Mouse (Mus musculus): ENCODE results near the gene Nox4.
"Not testable (repeated sequence)": the region's sequence is repeated elsewhere in the genome, so short reads cannot be mapped to it uniquely, and the experiment has no call there.

Nox4 gene

DNA sequence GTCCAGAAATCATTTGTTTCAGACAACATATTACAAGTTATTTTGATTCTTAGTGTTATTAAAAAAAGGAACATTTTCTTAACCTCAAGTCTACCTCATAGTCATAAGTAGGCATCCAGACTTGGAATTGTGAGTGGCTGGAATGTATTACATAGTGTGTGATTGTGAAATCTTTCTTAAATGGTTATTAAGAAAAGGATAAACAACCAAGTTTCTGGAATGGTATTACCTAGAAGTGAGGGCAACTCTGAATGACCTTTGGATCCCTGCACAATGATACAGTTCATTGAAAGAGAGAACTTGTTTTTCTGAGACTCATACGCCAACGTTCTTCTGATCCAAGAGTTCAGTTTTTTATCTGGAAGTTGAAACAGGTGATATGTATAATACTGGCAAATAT is 125.4 kb downstream of the Nox4 start:
- DNase-seq (ENCODE audit: low read depth) = no peak

- no peak for DNase-seq (ENCODE audit: low read depth)
These were observed 128.4 kb downstream of the Nox4 start for GRCm38 (mm10) chr7:87374322-87374721.

DNA sequence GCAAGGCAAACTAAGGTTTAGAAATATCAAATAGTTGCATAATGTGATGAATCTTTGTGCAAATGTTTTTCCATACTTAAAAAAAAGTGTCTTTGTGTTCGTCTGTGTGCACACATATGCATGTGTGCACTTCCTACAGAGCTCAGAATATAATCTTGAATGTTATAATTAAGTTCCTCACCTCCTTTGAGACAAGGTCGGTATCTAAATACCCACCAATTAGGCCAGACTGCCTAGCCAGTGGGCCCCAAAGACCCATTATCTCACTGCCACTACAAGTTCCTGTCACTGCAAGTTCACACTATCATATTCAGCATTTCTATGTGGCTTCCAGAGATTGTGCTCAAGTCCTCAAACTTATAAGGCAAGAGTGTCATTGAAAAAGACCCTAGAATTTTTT is 129.0 kb downstream of the Nox4 start:
- DNase-seq (ENCODE audit: low read depth) = no peak

DNA sequence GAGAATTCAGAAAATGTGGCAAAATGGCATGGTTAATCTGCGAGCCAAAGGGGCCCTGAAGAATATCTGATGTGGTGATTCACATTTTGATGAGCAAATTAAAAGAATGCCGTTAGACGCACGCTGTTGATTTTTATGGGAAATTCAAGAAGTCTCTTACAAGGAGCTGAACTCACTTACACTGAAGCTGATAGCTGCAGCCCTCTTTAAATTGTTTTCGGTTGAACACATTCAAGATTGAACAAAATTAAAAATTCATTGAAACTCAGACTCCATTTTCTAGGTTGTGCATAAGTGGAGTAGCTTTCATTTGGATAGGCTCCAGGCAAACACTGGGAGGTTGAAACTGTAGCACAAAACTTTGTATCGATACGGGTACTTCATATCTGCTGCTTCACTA is 151.1 kb downstream of the Nox4 start:
- DNase-seq (ENCODE audit: low read depth) = no peak

GRCm38 (mm10) chr7:87411373-87411772 is 165.5 kb downstream of the Nox4 start:
- DNase-seq (ENCODE audit: low read depth) = not testable (repeated sequence)

- no peak for DNase-seq (ENCODE audit: low read depth)
These were observed 167.4 kb downstream of the Nox4 start for GRCm38 (mm10) chr7:87413271-87413670.
